Comparison of ENCODE assay signal across 19 mouse cellular contexts in the genomic region with DNA sequence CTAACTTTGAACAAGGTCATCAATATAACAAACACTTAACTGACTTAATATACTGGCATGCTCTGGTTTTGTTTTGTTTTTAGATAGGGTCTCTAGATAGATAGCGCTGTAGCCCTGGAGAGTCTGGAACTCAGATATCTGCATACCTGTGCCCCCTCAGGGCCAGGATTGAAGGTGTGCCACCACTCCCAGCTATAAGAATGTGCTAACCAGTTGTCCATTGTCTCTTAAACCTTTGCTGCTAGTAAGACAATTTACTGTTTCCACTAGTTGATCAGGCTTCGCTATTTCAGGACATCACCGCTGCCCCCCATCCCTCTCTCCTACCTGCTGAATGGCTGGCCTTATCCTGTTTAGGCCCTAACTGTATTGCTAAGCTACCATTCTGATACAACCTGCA. TPM values are rescaled to one million over a fixed set of nuclear protein-coding genes. Genes with fewer than 3 reads are reported as not detected.
"Had no signal": no experiment of that assay in that cellular context is flagged by ENCODE, and none has a peak within 500 bp of the region (broad histone marks: within the 10 kb centered on the region; RNA-seq: fewer than 3 reads in every experiment).

No protein-coding gene starts in this region.

- H3K9ac ChIP-seq: lung, embryonic 14.5 days; midbrain, embryonic 12.5 days; neural tube, embryonic 13.5 days; neural tube, embryonic 15.5 days had no signal

- H3K4me1 ChIP-seq: midbrain, embryonic 10.5 days; midbrain, embryonic 12.5 days had no signal

- H3K27me3 ChIP-seq: midbrain, embryonic 12.5 days; neural tube, embryonic 13.5 days; neural tube, embryonic 15.5 days had no signal

- DNase-seq: lung, adult 18-20 months; lung, embryonic 14.5 days; lung, postnatal 10 days; lung, postnatal 4 days; midbrain, embryonic 14.5 days; retina, postnatal 1 day; right cerebral cortex, adult 18-20 months; right cerebral cortex, postnatal 25 days; right cerebral cortex, postnatal 4 days; spleen, adult 18-20 months; thymus, adult 18-20 months; thymus, postnatal 14 days; thymus, postnatal 36 days had no signal

- H3K4me3 ChIP-seq: midbrain, embryonic 10.5 days; midbrain, embryonic 12.5 days; myocyte; neural tube, embryonic 13.5 days; neural tube, embryonic 15.5 days had no signal

- H3K27ac ChIP-seq: midbrain, embryonic 10.5 days; midbrain, embryonic 12.5 days; neural tube, embryonic 13.5 days; neural tube, embryonic 15.5 days had no signal

- H3K9me3 ChIP-seq: midbrain, embryonic 10.5 days; midbrain, embryonic 12.5 days; neural tube, embryonic 13.5 days; neural tube, embryonic 15.5 days had no signal

RNA-seq across cellular contexts. Expression of gene Nr1h3, which starts 17.9 kb away (rescaled TPM):
- total RNA-seq: megakaryocyte-erythroid progenitor cell, adult 5-6 weeks had no signal

RNA-seq across cellular contexts. Expression of gene Pacsin3, which starts 35.3 kb away (rescaled TPM):
- total RNA-seq: megakaryocyte-erythroid progenitor cell, adult 5-6 weeks had no signal
